Mouse (Mus musculus) adrenal gland, postnatal 14 days (tissue): Measurements from ENCODE around the gene B3gntl1. TPM values are rescaled to one million over a fixed set of nuclear protein-coding genes. Genes with fewer than 3 reads are reported as not detected.

Source experiments
- DNase-seq: peaks from one replicate; pipeline ENCODE4 v3.0.0; 2021; ENCODE audit warnings: mixed read lengths
- total RNA-seq: library from RNA; stranded (reverse); gene quantifications from 2 replicates; pipeline ENCODE4 v1.2.3, GENCODE M21; 2021

B3gntl1 gene
- total RNA-seq, 1 experiment from 2014 or later: 8.6 TPM

DNA sequence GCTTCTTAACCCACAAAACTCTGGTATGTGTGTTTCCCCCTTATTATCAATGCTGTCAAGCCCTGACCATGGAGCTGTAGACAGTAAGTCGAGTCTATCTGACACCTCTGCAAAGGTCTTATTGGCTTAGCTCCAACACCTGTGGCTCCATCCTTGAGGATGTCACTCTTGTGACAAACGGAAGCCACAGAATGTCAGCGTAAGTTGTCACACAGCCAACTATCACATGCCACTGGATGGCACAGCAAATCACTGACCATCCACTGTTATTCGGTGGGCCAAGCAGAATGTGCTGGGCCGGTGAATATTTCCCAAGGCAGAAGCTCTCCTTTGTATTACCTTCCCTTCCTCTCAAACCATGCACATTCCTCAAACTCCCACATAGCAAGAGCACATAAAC lies 24.8 kb downstream of the B3gntl1 start:
- DNase-seq: no peak

- DNase-seq: no peak
Observed at GRCm38 (mm10) chr11:121647321-121647720, 25.6 kb downstream of the B3gntl1 start.

DNA sequence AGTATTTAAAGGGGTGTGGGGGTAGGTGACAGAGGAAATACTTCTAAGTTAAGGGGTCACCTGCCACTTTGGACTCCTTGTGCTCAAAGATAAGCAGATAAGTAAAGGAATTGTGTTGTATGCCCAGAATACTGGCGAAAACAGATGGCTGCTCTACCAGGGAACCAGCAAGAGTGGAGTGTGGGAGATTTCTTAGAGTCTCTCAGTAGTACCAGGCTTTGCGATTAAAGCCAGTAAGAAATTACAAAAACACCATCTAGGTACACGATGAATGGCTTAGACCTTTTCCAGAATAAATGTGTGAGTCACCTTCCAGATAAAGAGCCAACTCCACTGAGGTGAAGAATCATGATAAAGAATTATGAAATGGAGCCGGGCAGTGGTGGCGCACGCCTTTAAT lies 27.6 kb downstream of the B3gntl1 start:
- DNase-seq: no peak

DNA sequence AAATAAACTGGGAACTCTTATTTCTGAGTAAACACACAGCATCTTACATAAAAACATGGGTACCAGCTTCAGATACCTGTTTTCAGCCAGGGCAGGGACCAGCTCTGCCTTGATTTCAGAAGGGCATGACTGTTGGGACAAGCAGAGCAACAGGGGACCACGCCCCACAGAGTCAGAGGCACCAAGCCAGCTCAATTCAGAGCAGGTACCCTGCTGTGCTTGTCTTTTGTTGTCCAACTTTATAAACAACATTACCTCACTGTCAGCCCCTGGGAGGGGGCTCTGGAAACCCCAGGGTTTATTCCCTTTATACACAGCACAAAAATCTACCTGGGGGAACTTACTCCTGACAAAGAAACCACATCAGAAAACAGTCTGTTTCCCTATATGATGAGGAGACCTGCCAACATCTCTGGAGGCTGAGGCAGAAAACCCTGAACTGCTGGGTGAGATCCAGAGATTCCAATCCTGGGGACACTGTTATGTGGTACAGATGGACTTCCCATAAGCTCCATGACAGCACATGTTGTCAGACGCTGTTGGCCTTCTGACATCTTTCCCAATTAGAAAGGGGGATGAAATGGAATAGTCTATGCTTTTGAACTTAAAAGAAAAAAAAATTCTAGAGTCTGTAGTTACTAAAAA lies 31.3 kb downstream of the B3gntl1 start:
- no peak for DNase-seq

DNA sequence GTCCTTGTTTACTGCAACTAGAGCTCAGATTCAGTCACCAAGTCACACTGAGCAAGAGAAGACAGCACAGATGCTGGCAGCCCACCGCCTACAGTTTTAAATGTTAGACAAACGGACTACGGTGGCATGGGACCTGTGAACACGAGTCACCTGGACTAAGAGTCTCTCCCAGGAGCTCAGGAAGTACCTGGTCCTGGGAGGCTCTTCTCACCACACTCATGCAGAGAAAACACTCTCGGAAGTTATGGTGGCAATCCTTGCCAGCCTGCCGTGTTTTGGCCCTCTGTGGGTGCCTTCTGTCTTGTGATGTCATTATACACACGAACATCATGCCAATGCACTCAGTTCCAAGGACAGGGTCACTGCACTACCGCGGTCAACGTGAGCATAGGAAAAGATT lies 36.3 kb downstream of the B3gntl1 start:
- DNase-seq: no peak

GRCm38 (mm10) chr11:121631410-121631809 lies 41.5 kb downstream of the B3gntl1 start:
- no peak for DNase-seq

- DNase-seq: peak; percentile 34
Observed at GRCm38 (mm10) chr11:121630406-121630805, 42.5 kb downstream of the B3gntl1 start.

- no peak for DNase-seq
Observed at GRCm38 (mm10) chr11:121629529-121629928, 43.4 kb downstream of the B3gntl1 start.

DNA sequence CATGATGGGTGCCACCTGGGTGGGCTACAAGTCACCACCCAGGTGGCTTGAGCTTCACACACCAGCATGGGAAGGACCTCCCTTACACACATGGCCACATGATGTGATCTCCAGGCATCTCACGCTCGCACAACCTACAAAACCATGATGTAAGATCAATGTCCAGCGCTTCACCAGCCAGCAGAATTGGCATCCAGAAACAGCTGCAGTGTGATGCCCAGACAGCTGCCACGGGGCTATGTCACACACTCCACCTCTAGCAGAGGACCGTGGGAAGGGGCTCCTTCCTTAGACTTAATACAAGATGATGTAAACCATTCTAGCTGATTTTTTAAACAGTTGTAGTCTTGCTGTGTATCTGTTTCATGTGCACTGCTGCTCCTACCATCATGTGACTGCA lies 45.4 kb downstream of the B3gntl1 start:
- DNase-seq: no peak

DNA sequence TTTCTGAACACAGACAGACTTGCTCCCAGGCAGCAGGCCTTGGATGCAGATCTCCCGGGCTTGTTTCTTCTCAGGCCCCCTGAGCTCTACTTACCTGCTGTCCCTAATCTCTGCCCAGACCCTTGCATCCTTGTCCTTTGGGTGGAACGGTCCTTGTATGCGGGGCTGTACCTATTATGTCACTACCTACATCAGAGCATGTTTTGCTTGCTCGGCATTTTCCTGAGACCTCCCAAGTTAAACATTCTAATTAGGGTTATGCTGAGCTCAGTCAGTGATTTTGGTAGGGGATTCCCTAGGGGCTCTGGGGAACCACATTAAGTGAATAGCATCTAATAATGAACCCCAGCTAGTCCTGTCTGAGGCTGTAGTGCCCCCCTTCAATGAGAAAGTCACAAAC lies 47.9 kb downstream of the B3gntl1 start:
- DNase-seq: no peak

- no peak for DNase-seq
Observed at GRCm38 (mm10) chr11:121617371-121617770, 55.6 kb downstream of the B3gntl1 start.

DNA sequence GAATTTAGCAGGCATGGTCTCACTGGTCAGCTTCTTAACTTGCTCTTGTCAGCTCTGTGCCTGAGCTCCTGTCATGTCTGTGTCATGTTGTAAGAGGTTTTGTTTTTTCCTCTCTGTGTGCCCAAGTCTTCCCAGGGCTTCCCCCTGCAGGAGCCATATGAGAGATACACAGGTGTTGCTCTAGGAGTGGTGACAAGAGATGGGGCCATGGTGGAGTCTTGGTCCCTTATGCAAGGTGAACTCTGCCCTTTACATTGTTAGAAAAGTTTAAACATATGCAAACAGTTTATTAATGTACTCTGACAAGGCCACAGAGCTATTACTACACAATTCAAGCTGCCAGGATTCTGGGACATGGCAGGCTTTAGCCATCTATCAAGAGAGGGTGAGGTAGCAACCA lies 56.5 kb downstream of the B3gntl1 start:
- no peak for DNase-seq

- DNase-seq: peak; percentile 27
Observed at GRCm38 (mm10) chr11:121615961-121616485, 56.9 kb downstream of the B3gntl1 start.

DNA sequence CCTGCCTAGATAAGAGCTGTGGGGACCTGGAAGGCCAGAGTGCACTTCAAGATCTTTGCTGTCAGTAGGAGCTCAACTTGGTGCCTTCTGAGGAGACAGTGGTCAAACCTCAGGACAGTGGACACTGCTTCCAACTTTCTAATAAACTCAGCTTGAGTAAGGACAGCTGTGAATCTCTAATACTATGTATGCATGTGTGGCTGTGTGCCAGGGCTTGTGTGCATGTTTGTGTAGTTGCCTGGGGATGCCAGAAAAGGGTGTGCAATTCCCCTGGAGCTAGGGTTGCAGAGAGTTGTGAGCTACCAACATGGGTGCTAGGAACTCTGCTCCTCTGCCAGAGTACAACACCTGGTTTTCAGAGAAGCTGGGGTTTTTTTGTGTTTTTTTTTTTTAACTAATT lies 62.0 kb downstream of the B3gntl1 start:
- DNase-seq: no peak

DNA sequence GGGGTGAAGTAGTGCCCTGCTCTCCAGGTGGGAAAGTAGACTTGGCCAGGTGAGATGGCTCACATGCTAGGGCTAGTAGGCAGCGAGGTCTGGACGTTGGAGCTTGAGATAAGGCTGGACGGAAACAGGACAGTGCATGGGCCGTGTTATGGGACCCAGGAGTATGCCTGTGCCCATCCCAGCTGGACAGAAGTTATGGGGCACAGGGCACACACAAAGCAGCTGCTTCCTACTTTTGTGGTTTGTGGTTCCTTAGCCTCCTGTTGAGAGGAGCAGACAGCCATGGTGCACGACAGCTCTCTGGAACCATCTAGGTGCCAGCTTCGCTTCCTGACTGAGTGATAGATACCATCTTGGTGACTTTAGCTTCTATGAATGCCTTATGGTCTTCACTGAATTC lies 67.3 kb downstream of the B3gntl1 start:
- DNase-seq: no peak

GRCm38 (mm10) chr11:121601422-121601821 lies 71.5 kb downstream of the B3gntl1 start:
- no peak for DNase-seq

- DNase-seq: no peak
Observed at GRCm38 (mm10) chr11:121597254-121597653, 75.7 kb downstream of the B3gntl1 start.

GRCm38 (mm10) chr11:121581856-121582255 lies 91.1 kb downstream of the B3gntl1 start:
- no peak for DNase-seq

Other genes starting within 250 kb of the B3gntl1 start
- gene Fn3k, start 238.2 kb downstream of the B3gntl1 start, total RNA-seq: 7.6 and 13.7 TPM in 2 replicates
- 31.6 and 37.9 TPM in 2 replicates for gene Tbcd, start 221.2 kb downstream of the B3gntl1 start, total RNA-seq
- gene Zfp750, start 153.8 kb downstream of the B3gntl1 start, total RNA-seq: 1.0 and 1.8 TPM in 2 replicates
- 32.8 and 48.8 TPM in 2 replicates for gene Metrnl, start 28.4 kb upstream of the B3gntl1 start, total RNA-seq
- not detected in 2 replicates for gene Ptchd3, start 157.1 kb upstream of the B3gntl1 start, total RNA-seq